Mouse (Mus musculus) cortical plate, adult 2 months (tissue): ENCODE results near the gene Olfr690. TPM values are rescaled to one million over a fixed set of nuclear protein-coding genes. Genes with fewer than 3 reads are reported as not detected.

Experiments
- H3K27ac ChIP-seq: fragments of 200-500 bp; 2 replicates; pipeline ENCODE4 v1.5.1; 2012; ENCODE audit warnings: low read length, control low read depth, inconsistent platforms; ENCODE audit not compliant: insufficient read depth
- H3K4me1 ChIP-seq: fragments of 200-500 bp; 2 replicates; pipeline ENCODE4 v1.6.1; 2011; ENCODE audit warnings: low read length; ENCODE audit not compliant: control insufficient read depth, insufficient read depth
- H3K4me3 ChIP-seq: fragments of 200-500 bp; 2 replicates; pipeline ENCODE4 v1.5.1; 2011; ENCODE audit warnings: mild to moderate bottlenecking, low read length, control low read depth; ENCODE audit not compliant: insufficient read depth
- CTCF ChIP-seq: fragments of 200-500 bp; IDR thresholded peaks from 2 replicates; pipeline ENCODE4 v1.5.1; 2011; ENCODE audit warnings: mild to moderate bottlenecking, control low read depth, low read length; ENCODE audit not compliant: insufficient read depth; ENCODE audit errors: extremely low read depth
- POLR2A ChIP-seq: fragments of 200-500 bp; IDR thresholded peaks from 2 replicates; pipeline ENCODE4 v1.6.1; 2011; ENCODE audit warnings: mild to moderate bottlenecking, low read length, control low read depth; ENCODE audit not compliant: insufficient read depth; ENCODE audit errors: extremely low read depth
- polyA plus RNA-seq: library from polyadenylated mRNA; depleted of rRNA; stranded (reverse); fragments of >200 nt; gene quantifications from 2 replicates; pipeline ENCODE4 v1.2.3, GENCODE M21; 2012; rRNA removed

Gene Olfr690
- polyA plus RNA-seq, 1 experiment, result 0.77 TPM

GRCm38 (mm10) chr7:105342752-105343151, 8.8 kb upstream of the Olfr690 start:
- Histone ChIP-seq H3K4me3 (no peak overlapping the region), H3K27ac (no peak overlapping the region), H3K4me1 (no peaks in the 10 kb centered on the region)
- TF ChIP-seq CTCF (no peak), POLR2A (no peak)

- Histone ChIP-seq H3K4me3 (no peak within 1 kb of the TSS), H3K27ac (no peak within 1 kb of the TSS), H3K4me1 (no peaks in the 10 kb centered on the region)
- no peak for TF ChIP-seq CTCF
- no peak for TF ChIP-seq POLR2A
Measured at GRCm38 (mm10) chr7:105342170-105342569, 8.3 kb upstream of the Olfr690 start, which contains the start of gene Olfr691. TSS of gene Olfr691 (minus strand) at chr7:105342270.

DNA sequence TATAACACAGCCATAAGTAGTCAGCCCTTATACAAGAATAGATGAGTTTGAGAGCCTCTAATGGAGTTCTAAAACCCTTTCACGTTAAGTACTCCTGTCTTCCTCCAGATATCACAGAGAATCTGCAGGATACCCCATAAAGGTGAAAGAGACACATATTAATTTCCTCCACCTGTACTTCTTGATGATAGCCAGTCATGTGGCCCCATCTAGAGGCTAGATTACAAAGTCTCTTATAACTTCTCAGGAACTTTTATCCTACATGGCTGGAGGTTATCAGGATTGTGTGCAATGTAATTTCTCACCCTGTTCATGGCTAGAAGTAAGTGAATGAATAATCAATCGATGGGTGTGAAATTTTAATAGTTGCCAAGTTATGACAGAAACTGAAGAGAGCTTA, 8.6 kb downstream of the Olfr690 start:
- TF ChIP-seq POLR2A (no peak), CTCF (no peak)
- Histone ChIP-seq H3K27ac (no peak overlapping the region), H3K4me1 (no peaks in the 10 kb centered on the region), H3K4me3 (no peak overlapping the region)

DNA sequence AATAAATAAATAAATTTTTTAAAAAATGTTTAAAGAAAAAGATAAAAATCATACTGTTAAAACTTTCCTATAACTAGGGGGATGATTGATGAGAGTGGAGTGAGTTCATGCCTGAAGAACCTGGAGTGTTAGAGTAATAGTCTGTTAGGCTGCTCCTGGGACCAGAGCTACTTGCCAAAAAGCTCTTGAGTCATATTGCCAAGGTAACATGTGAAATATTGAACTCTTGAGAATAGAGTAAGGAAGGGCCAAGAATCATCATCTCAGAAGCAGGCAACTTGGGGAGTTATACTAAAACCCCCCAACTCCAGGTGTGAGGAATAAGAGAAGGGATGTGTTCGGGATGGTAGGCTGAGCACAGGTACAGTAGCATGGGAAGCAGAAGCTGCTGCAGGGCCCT, 23.0 kb downstream of the Olfr690 start, which contains the start of gene Olfr689:
Gene Olfr689, plus strand, starts transcription at position 301 of the 400 bp plus-strand sequence.
- no peak for TF ChIP-seq CTCF
- no peak for TF ChIP-seq POLR2A
- H3K4me3 ChIP-seq, result no peak within 1 kb of the TSS
- no peak within 1 kb of the TSS for H3K27ac ChIP-seq
- H3K4me1 ChIP-seq, result no peaks in the 10 kb centered on the region

GRCm38 (mm10) chr7:105290051-105290450, 43.9 kb downstream of the Olfr690 start:
- no peaks in the 10 kb centered on the region for H3K4me1 ChIP-seq
- H3K27ac ChIP-seq, result no peak overlapping the region
- H3K4me3 ChIP-seq, result no peak overlapping the region
- TF ChIP-seq POLR2A (no peak), CTCF (no peak)

- no peak for TF ChIP-seq CTCF
- Histone ChIP-seq H3K27ac (no peak within 1 kb of the TSS), H3K4me1 (no peaks in the 10 kb centered on the region), H3K4me3 (no peak within 1 kb of the TSS)
Measured at GRCm38 (mm10) chr7:105287795-105288194, 46.1 kb downstream of the Olfr690 start, which contains the start of gene Olfr688. TSS of gene Olfr688 (plus strand) at chr7:105288095.

Other genes starting within 250 kb of the Olfr690 start
- not detected in 2 replicates for gene Olfr680-ps1, start 241.3 kb downstream of the Olfr690 start, polyA plus RNA-seq
- gene Olfr681, start 217.3 kb downstream of the Olfr690 start, polyA plus RNA-seq, result not detected in 2 replicates
- not detected in 2 replicates for gene Olfr683, start 187.1 kb downstream of the Olfr690 start, polyA plus RNA-seq
- not detected in 2 replicates for gene Olfr684, start 170.5 kb downstream of the Olfr690 start, polyA plus RNA-seq
- gene Olfr685, start 148.1 kb downstream of the Olfr690 start, polyA plus RNA-seq, result not detected in 2 replicates
- 0.13 TPM in 1 of 2 replicates, not detected in the other for gene Olfr686, start 126.6 kb downstream of the Olfr690 start, polyA plus RNA-seq
- not detected in 2 replicates for gene Olfr688, start 46.0 kb downstream of the Olfr690 start, polyA plus RNA-seq
- not detected in 2 replicates for gene Olfr689, start 22.9 kb downstream of the Olfr690 start, polyA plus RNA-seq
- 0.72 and 0.88 TPM in 2 replicates for gene Olfr691, start 8.2 kb upstream of the Olfr690 start, polyA plus RNA-seq
- gene Olfr692, start 34.1 kb upstream of the Olfr690 start, polyA plus RNA-seq, result not detected in 2 replicates
- gene Gm5901, start 40.9 kb upstream of the Olfr690 start, polyA plus RNA-seq, result not detected in 2 replicates
- 48.8 and 50.2 TPM in 2 replicates for gene Fam160a2, start 66.0 kb upstream of the Olfr690 start, polyA plus RNA-seq
- 1.8 and 2.3 TPM in 2 replicates for gene Cnga4, start 70.5 kb upstream of the Olfr690 start, polyA plus RNA-seq
- 99.5 and 100 TPM in 2 replicates for gene Cckbr, start 91.6 kb upstream of the Olfr690 start, polyA plus RNA-seq
- gene Cavin3, start 148.2 kb upstream of the Olfr690 start, polyA plus RNA-seq, result 30.9 and 32.1 TPM in 2 replicates
- gene Smpd1, start 220.3 kb upstream of the Olfr690 start, polyA plus RNA-seq, result 93.2 and 93.3 TPM in 2 replicates
- gene Apbb1, start 247.5 kb upstream of the Olfr690 start, polyA plus RNA-seq, result 564 and 565 TPM in 2 replicates